Mouse (Mus musculus): ENCODE results near the gene Tspan17. TPM values are rescaled to one million over a fixed set of nuclear protein-coding genes. Genes with fewer than 3 reads are reported as not detected.

Gene Tspan17
- total RNA-seq, 2 experiments from 2014 or later, result 6.3 TPM; not detected in 1

GRCm38 (mm10) chr13:54799701-54800100, 10.5 kb downstream of the Tspan17 start:
- peak; percentile 61; the same call in 1 of the 2 replicates for ATAC-seq (replicated peaks; ENCODE audit: low FRiP score, poor library complexity, severe bottlenecking)

- ATAC-seq (replicated peaks; ENCODE audit: low FRiP score, poor library complexity, severe bottlenecking), result no peak
Measured at GRCm38 (mm10) chr13:54800206-54800605, 11.0 kb downstream of the Tspan17 start.

GRCm38 (mm10) chr13:54803010-54803409, 13.8 kb downstream of the Tspan17 start:
- ATAC-seq (replicated peaks; ENCODE audit: low FRiP score, poor library complexity, severe bottlenecking), result no peak

GRCm38 (mm10) chr13:54805134-54805838, 16.1 kb downstream of the Tspan17 start:
- ATAC-seq (replicated peaks; ENCODE audit: low FRiP score, poor library complexity, severe bottlenecking), result no peak

GRCm38 (mm10) chr13:54806434-54806976, 17.3 kb downstream of the Tspan17 start:
- ATAC-seq (replicated peaks; ENCODE audit: low FRiP score, poor library complexity, severe bottlenecking), result no peak

GRCm38 (mm10) chr13:54808067-54808466, 18.9 kb downstream of the Tspan17 start:
- no peak for ATAC-seq (replicated peaks; ENCODE audit: low FRiP score, poor library complexity, severe bottlenecking)

GRCm38 (mm10) chr13:54811476-54811875, 22.3 kb downstream of the Tspan17 start:
- ATAC-seq (replicated peaks; ENCODE audit: low FRiP score, poor library complexity, severe bottlenecking), result no peak

- ATAC-seq (replicated peaks; ENCODE audit: low FRiP score, poor library complexity, severe bottlenecking), result no peak
Measured at GRCm38 (mm10) chr13:54813381-54813780, 24.2 kb downstream of the Tspan17 start.

GRCm38 (mm10) chr13:54818399-54819254, 29.4 kb downstream of the Tspan17 start:
- no peak for ATAC-seq (replicated peaks; ENCODE audit: low FRiP score, poor library complexity, severe bottlenecking)

GRCm38 (mm10) chr13:54821106-54821505, 31.9 kb downstream of the Tspan17 start:
- no peak for ATAC-seq (replicated peaks; ENCODE audit: low FRiP score, poor library complexity, severe bottlenecking)

GRCm38 (mm10) chr13:54821931-54822330, 32.8 kb downstream of the Tspan17 start:
- ATAC-seq (replicated peaks; ENCODE audit: low FRiP score, poor library complexity, severe bottlenecking), result no peak

GRCm38 (mm10) chr13:54824111-54824931, 35.1 kb downstream of the Tspan17 start:
- ATAC-seq (replicated peaks; ENCODE audit: low FRiP score, poor library complexity, severe bottlenecking), result no peak

GRCm38 (mm10) chr13:54827992-54828391, 38.8 kb downstream of the Tspan17 start:
- no peak for ATAC-seq (replicated peaks; ENCODE audit: low FRiP score, poor library complexity, severe bottlenecking)

GRCm38 (mm10) chr13:54828508-54828907, 39.3 kb downstream of the Tspan17 start:
- no peak for ATAC-seq (replicated peaks; ENCODE audit: low FRiP score, poor library complexity, severe bottlenecking)

GRCm38 (mm10) chr13:54829450-54829849, 40.3 kb downstream of the Tspan17 start:
- no peak for ATAC-seq (replicated peaks; ENCODE audit: low FRiP score, poor library complexity, severe bottlenecking)

- no peak for ATAC-seq (replicated peaks; ENCODE audit: low FRiP score, poor library complexity, severe bottlenecking)
Measured at GRCm38 (mm10) chr13:54836351-54837030, 47.3 kb downstream of the Tspan17 start.

- ATAC-seq (replicated peaks; ENCODE audit: low FRiP score, poor library complexity, severe bottlenecking), result no peak
Measured at GRCm38 (mm10) chr13:54837061-54837460, 47.9 kb downstream of the Tspan17 start.

- ATAC-seq (replicated peaks; ENCODE audit: low FRiP score, poor library complexity, severe bottlenecking), result no peak
Measured at GRCm38 (mm10) chr13:54837471-54837889, 48.3 kb downstream of the Tspan17 start.

- no peak for ATAC-seq (replicated peaks; ENCODE audit: low FRiP score, poor library complexity, severe bottlenecking)
Measured at GRCm38 (mm10) chr13:54838540-54838939, 49.4 kb downstream of the Tspan17 start.

Measured in erythroid progenitor cell, adult 5-6 weeks (primary cell).